Mouse (Mus musculus) right cerebral cortex, postnatal 4 days (tissue): Measurements from ENCODE around the gene Jmjd1c.

ENCODE experiments used
- DNase-seq: peaks from one replicate; pipeline ENCODE4 v3.0.0-alpha.2; 2022

Gene Jmjd1c

GRCm38 (mm10) chr10:67072600-67072999 is 23.3 kb upstream of the Jmjd1c start:
- DNase-seq, result no peak

DNA sequence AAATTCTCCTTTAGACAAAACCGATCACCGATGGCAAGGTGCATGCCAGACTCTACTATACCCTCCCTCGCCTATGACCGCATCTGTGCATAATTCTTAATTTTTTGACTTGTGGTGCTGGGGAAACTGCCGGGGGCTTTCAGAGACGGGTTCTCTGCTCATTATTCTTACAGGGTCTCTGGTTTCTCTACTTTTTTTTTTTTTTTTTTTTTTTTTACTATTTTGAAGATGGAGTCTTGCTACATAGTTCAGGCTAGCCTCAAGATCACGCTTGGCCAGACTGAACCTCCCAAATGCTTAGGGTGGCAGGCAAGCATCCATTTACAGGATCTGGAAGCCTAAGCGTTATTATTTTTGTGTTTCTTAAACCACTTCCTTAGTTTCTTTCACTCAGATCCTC is 22.3 kb upstream of the Jmjd1c start:
- DNase-seq, result no peak

- DNase-seq, result no peak
These were observed 19.7 kb upstream of the Jmjd1c start for GRCm38 (mm10) chr10:67075931-67076878.

- DNase-seq, result no peak
These were observed 16.9 kb upstream of the Jmjd1c start for GRCm38 (mm10) chr10:67079030-67079429.

DNA sequence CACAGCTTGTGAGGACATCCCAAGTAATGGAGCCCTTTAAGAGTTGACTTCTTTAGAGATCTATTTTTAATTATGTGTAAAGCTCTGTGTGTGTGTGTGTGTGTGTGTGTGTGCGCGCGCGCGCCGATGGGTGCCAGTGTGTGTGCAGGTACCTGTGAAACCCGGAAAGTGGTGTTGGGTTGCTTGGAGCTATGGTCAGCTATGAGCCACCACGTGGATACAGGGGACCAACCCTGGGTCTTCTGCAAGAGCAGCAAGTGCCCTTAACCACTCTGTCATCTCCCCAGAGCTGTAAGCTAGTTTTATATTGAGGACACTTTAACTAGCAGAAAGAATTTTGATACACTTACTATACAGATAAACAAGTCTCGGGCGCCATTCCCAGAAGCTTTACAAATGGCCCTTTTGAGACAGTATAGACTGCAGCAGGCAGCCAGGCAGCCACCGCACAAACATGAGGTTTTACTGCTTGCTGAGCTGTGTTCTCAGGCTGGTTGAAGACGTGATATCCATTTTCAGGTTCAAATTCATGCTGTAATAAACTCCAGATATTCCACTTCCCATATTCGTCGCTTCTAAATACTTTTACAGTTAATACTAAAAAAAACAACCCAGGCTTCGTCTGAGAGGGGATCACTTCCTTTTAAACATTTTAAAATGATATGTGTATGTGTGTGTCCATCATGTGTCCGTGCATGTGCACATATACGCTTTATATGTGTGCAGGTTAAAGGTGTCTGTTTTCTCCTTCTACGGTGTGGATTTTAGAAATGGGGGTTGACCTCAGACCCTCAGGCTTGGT is 14.5 kb upstream of the Jmjd1c start:
- no peak for DNase-seq

- DNase-seq, result no peak
These were observed 13.4 kb upstream of the Jmjd1c start for GRCm38 (mm10) chr10:67082531-67082930.

DNA sequence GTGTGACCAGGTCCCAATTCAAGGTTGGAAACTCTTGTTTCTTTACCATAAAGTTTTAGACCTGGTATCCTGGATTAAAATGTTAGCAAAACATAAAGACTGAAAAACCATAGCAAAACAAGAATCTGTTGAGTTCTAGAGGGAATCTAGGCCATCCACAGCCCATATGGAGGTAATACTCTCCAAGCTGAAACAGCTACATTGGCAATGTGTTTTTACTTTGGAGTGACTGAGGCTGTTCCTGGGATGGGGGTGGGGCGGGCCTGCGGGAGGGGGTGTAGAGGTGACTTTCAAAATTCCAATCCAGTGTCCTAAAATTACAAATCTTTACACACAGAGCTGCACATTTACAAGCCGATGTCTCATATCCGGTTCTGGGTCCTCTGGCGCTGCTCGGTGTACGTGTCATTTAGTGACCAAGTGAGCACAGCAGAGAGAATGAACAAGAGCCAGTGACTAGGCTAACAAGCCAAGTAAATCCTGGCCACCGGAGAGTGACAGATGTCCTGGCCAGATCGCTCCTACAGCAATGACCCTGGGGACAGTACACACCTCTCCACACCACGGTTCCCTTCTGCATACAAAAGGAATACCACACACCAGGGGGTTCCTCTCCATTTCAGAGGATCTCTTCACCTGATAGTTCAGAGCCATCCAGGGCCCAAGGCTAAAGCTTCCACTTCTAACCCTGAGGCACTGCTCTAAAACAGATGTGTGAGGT is 12.3 kb upstream of the Jmjd1c start:
- DNase-seq, result no peak

DNA sequence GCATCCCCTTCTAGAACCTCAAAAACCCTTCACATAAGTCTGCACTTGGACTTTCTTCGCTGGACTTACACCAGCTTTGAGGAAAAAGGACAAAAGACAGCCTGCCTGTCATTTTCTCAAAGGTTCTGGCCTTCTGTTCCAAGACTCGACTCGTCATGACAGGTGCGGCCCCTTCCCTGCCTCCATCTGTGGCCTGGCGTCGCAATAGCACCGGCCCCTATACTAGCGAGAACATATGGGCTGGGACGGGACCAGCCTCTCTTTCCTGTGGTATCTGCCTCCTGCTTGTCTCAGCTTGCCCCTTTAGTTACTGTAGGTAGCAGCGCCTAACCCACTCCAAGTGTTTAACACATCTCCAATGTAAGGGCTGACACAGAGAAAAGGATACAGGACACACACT is 10.8 kb upstream of the Jmjd1c start:
- DNase-seq, result no peak

DNA sequence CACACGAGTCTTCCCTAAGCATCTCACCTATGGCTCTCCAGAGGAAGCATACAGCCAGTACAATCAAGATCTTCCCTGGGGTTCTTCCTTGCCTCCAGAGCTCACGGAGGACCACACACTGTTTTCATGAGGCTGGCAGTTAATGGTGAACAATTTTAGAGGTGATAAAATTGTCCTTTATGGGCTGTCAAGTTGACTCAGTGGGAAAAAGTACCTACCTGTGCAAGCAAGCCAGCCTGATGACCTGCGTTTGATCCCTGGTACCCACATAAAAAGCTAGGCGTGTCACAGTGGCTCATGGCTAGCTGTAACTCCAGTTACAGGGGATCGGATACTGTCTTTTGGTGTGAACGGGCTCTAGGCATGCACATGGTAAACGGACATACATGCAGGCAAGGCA is 10.0 kb upstream of the Jmjd1c start:
- DNase-seq, result no peak

- no peak for DNase-seq
These were observed 8.3 kb upstream of the Jmjd1c start for GRCm38 (mm10) chr10:67087447-67088226.

GRCm38 (mm10) chr10:67090611-67091010 is 5.3 kb upstream of the Jmjd1c start:
- no peak for DNase-seq

DNA sequence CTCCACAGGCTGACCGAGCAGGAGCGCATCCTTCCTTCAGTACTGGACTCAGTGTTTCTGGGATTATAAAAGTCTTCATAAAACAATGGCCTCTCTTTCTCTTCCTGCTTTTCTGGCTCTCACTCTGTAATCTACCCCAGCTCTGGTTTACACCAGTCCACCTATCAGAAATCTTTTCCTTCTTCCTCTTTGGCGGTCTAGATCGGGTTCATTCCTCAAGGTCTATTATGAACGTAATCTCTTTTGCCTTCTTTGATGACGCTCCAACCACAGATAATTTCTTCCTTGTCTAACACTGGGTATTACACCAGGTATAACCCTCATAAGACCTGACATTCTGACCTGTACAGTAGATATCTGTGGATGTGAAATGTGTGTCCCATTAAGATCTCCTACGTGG is 1.0 kb upstream of the Jmjd1c start:
- no peak for DNase-seq

- peak; percentile 68 for DNase-seq
These were observed 904 bp downstream of the Jmjd1c start, which contains the start of gene Reep3 for GRCm38 (mm10) chr10:67096621-67097436. TSS of gene Reep3 (minus strand) at chr10:67096945.

- no peak for DNase-seq
These were observed 1.7 kb downstream of the Jmjd1c start for GRCm38 (mm10) chr10:67097437-67098150.

DNA sequence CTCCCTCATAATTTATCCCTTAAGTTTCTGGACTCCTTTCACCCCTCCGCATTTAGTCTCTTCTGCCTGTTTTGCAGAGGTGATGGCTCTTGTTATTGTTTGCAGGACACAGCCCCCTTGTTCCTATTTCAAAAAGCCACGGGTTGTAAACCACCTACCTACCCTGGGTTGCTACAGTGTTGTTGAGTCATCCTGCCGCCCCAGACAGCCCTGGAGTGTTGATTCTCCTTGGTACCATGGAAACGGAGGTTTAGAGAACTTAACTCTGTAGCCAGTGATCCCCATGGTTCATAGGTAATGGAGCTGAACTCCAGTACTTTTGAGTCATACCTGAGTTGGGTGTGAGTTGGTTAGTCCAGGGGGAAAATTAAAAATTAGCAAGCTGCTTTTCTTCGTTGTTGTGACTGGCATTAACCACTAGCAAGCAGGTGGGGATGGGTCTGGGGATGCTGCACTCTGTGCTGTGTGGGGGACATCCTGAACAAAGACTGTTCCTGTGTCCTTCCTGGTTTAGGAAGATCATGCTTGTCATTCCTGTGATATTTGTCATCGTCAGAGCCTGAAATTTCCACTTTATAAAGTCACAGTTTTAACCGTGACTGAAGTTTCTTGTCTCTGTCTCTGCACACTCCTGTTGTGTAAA is 2.6 kb downstream of the Jmjd1c start:
- no peak for DNase-seq

DNA sequence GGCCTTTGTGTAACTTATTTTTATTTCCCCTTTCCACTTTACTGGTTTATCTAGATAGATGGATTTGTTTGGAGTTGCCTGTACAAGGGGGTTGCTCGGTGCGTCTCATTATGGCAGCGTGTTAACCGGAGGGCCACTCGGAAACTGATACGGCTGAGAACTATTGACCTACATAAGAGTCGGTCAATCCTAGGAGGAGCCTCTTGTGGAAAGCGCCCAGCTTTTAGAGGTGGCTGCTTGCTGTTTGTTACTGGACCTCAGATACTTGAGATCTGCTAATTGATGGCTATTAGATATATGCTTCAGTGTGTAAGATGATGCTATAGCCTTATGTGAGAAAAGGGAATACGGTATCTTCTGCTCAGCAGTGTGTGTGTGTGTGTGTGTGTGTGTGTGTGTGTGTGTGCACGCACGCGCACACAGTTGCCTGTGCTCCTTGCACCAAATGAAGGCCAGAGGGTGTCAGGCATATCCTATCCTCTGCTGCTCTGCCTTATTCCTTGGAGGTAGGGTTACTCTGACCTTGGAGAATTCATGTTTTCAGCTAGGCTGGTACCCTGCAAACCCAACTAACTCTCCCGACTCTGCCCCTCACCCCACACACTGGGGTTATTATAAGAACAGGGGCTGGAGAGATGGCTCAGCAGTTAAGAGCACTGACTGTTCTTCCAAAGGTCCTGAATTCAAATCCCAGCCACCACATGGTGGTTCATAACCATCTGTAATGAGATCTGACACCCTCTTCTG is 3.4 kb downstream of the Jmjd1c start:
- DNase-seq, result no peak

- no peak for DNase-seq
These were observed 4.2 kb downstream of the Jmjd1c start for GRCm38 (mm10) chr10:67100011-67100661.

DNA sequence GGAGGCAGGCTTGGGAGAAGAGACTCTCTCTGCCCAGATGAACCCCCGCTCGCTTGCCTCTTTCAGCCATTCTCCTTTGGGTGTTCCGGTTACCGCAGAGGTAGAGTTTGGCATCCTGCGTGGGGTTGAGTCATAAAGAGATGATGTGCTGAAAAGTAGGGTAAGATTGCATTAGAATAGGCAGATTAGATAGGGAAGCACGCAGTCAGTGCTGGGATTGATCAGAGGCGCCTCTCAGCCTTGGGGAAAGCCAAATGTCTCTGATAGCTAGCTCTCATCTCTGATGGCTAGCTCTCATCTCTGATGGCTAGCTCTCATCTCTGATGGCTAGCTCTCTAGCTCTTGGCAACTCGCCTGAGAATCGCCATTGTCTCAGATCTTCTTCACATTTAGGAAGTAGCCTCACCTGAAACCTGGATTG is 4.9 kb downstream of the Jmjd1c start:
- DNase-seq, result no peak

DNA sequence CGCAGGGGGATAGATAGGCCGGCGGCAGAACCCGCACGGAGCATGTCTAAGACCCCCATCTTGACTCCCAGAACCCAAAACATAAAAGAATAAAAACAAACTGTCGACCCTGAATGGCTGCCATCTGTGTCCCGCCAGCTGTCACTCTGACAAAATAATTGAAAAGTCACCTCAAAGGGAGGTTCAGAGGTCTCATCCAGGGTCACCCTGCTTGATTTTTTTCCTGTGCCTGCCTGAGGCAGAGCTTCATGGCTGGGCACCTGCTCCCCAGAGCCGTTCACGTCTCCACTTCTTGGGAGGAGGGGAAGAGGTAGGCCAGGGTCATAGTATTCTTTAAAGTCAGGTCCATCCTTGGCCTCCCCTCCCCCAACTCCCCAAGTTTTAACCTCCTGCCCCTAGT is 8.6 kb downstream of the Jmjd1c start:
- no peak for DNase-seq
